Mouse (Mus musculus) ZHBTc4 (cell line): Measurements from ENCODE around the gene Fuca1.
"Not testable (repeated sequence)": the region's sequence is repeated elsewhere in the genome, so short reads cannot be mapped to it uniquely, and the experiment has no call there.

Experiments used
- DNase-seq: peaks from one replicate; pipeline ENCODE4 v3.0.0-alpha.2; 2011; ENCODE audit warnings: low read depth, low spot score

The Fuca1 gene

GRCm38 (mm10) chr4:135980223-135980622, 59.7 kb downstream of the Fuca1 start:
- not testable (repeated sequence) for DNase-seq

DNA sequence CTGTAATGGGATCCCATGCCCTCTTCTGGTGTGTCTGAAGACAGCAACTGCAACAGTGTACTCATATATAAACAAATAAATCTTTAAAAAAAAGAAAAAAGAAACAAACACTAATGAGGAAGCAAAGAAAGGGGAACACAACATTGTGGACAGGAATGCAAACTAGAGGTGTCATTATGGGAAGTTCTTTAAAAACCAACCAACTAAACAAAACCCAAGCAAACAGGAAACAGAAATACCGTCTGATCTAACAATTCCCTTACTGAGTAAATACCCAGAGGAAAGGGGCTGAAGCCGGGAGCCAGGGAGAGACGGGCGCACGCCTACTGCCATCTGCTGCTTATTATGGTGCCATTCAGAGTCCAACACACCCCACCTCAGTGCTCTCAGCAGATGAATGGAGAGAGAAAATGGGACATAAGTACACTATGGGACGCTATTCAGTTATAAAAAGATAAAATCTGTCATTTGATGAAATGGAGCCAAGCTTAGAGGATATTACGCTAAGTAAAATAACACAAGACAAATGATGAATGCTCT, 61.1 kb downstream of the Fuca1 start:
- DNase-seq, result no peak

DNA sequence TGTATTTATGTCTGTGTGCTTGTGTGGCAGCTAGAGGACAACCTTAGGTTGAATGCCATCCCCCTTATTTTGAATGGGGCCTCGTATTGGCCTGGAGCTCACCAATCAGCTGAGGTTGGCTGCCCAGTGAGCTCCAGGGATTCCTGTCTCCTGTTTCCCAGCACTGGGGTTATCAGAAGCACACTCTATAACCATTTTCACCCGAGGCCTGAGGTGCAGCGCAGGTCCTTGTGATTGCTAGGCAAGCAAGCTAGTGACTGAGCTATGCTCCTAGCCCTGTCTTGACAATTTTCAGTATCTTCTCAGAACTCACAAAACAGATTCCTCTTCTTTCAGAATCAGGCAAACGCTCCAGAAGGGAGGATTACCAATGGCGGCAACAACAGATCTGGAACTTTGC, 64.0 kb downstream of the Fuca1 start:
- DNase-seq, result no peak

GRCm38 (mm10) chr4:135985193-135985592, 64.7 kb downstream of the Fuca1 start:
- no peak for DNase-seq

DNA sequence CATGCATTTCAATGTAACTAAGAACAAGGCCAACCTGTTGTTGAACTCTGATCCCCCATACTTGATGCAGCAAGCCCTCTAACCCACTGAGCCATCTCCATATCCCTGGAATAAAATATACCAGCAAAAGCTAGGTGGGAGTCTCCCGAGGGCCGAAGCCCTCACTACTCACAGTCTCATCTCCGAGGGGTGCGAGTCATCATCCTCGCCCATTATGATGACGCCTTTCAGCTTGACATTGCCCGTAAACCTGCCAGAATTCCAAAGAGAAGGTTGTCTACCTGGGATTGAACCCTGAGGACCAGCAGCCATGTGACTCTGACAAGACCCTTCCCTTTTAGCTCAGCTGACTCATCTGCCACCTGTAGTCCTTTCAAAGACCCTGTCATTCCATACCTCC, 65.2 kb downstream of the Fuca1 start:
- no peak for DNase-seq

- no peak for DNase-seq
Measured at GRCm38 (mm10) chr4:135986301-135986942, 65.9 kb downstream of the Fuca1 start.

DNA sequence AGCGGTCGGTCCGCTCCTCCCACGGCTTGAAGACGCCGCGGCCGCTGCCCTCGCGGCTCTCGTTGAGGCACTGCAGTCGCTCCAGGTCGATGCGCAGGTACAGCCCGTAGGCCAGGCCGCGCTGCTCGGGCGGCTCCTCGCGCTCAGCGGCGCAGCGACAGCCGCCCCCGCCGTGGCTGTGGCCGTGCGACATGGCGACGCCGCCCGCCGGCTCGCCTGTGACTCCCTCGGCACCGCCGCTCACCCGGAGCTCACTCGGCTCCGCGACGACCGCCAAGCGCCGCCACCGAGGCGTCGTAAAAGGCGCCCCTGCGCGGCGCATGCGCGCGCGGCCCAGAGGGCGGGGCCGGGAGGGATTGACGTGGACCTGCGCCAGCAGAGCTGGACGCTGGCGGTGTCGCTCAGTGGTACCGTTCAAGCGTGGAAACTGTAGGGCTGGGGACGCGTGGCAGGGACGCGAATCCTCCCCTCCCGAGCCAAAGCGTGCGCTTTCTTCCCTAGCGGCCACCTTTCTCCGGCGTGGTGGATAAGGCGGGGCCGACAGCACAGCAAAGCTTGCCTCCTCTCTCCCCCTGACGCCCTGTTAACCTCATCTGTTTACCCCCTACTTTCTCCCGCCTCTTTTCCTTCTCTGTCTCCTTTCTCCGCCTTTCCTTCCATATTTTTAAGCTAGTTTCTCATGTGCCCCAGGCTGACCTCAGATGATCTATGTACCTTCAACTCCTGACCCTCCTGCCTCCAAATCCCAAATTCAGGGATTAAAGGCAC, 66.6 kb downstream of the Fuca1 start, which contains the start of gene Pithd1:
Gene Pithd1, minus strand, starts transcription at position 322 of the 768 bp plus-strand sequence.
- peak; percentile 97 for DNase-seq

GRCm38 (mm10) chr4:135987714-135988113, 67.2 kb downstream of the Fuca1 start:
- no peak for DNase-seq
